Comparison of ENCODE assay signal across 14 mouse cellular contexts in the genomic region with DNA sequence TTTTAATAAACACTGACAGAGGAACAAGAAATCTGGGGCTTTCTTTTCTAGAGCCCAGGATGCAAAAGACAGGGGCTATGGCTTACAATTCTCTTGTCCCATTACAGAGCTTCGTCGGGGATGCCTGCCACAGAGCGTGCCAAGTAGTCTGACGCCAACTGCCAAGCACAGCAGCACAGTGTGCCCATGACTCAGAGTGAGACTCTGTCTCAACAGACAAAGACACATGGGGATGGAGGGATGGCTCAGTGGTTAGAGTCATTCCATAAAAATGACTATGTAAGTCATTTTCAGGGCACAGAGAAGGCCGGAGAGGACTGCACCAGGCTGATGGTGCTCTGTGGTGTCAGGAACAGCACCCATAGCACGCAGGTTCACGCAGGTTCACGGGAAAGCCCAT. TPM values are rescaled to one million over a fixed set of nuclear protein-coding genes. Genes with fewer than 3 reads are reported as not detected.
DNase-seq lines count a peak whose midpoint lies in the region.
"Had no signal": no experiment of that assay in that cellular context is flagged by ENCODE, and none has a peak within 500 bp of the region (broad histone marks: within the 10 kb centered on the region; RNA-seq: fewer than 3 reads in every experiment).

No protein-coding gene starts in this region.

- DNase-seq in adrenal gland, postnatal 25 days: peak; percentile 51
- no peak for DNase-seq in adrenal gland, adult 18-20 months (ENCODE audit: low spot score in 2 of 2)
- peak; percentile 69 for DNase-seq in 3134 (ENCODE audit: extremely low read depth, insufficient read length, low spot score)
- peak; percentile 23 for DNase-seq in adipocyte (ENCODE audit: low spot score)
- DNase-seq in layer of hippocampus, adult 8-10 months (ENCODE audit: low spot score in 2 of 2): peak; percentile 35 to 48
- DNase-seq in kidney, postnatal 36 days: no peak
- no peak for DNase-seq in gastrocnemius, postnatal 14 days
- DNase-seq in cerebellum, adult 18-20 months: no peak
- DNase-seq: cerebellum, adult 2 months; gastrocnemius, postnatal 36 days; heart, postnatal 10 days; kidney, adult 9 months; kidney, postnatal 4 days; lung, adult 18-20 months had no signal

- intact Hi-C loops in gastrocnemius, postnatal 14 days (cut with DNase I; ENCODE audit: low total_unique reads): no loop called here

RNA-seq across cellular contexts. Expression of gene Hdac7, which starts 27.9 kb away (rescaled TPM):
- 93.1 and 109 TPM in 2 replicates for total RNA-seq in adrenal gland, postnatal 25 days (2021)
- total RNA-seq in adrenal gland, adult 18-20 months (2021): 10 to 100 TPM; 29.7 to 55.2 TPM
- total RNA-seq in layer of hippocampus, adult 8-10 months (2022): 10 to 100 TPM; 28.0 to 41.5 (median 34.1) TPM
- 10 to 100 TPM; 18.2 to 23.3 TPM for total RNA-seq in gastrocnemius, postnatal 14 days (2021)

RNA-seq across cellular contexts. Expression of gene Vdr, which starts 38.3 kb away (rescaled TPM):
- 6.0 and 8.0 TPM in 2 replicates for total RNA-seq in adrenal gland, postnatal 25 days (2021)
- 10 to 100 TPM in 1 of 2 experiments, 1 to 10 TPM in 1; 6.3 to 21.2 TPM for total RNA-seq in adrenal gland, adult 18-20 months (2021)
- under 1 TPM; 0.23 to 0.64 (median 0.50) TPM for total RNA-seq in layer of hippocampus, adult 8-10 months (2022)
- under 1 TPM; 0.12 to 0.49 TPM for total RNA-seq in gastrocnemius, postnatal 14 days (2021)

Comparison
In these comparisons a context has a peak if more than half of its experiments do, and no peak if none do; other contexts are left out.
1. DNase-seq: peak in adrenal gland, postnatal 25 days (single experiment), 3134 (single experiment), adipocyte (single experiment) and layer of hippocampus, adult 8-10 months (2 of 2); none in adrenal gland, adult 18-20 months (0 of 2), kidney, postnatal 36 days (0 of 2), gastrocnemius, postnatal 14 days (single experiment) and cerebellum, adult 18-20 months (0 of 2).